Mouse (Mus musculus): ENCODE results near the gene Rpl31. TPM values are rescaled to one million over a fixed set of nuclear protein-coding genes. Genes with fewer than 3 reads are reported as not detected.

Gene Rpl31
- 355 TPM for polyA plus RNA-seq (2017; shearing (Covaris generic))

GRCm38 (mm10) chr1:39367601-39368266 lies at the start of gene Rpl31:
TSS of gene Rpl31 (plus strand) at chr1:39367842.

Other genes starting within 250 kb of the Rpl31 start
- not detected for gene Npas2, start 174.1 kb upstream of the Rpl31 start, polyA plus RNA-seq (2017; shearing (Covaris generic))
- gene Tbc1d8, start 110.9 kb downstream of the Rpl31 start, polyA plus RNA-seq (2017; shearing (Covaris generic)), result 1.7 TPM
- 8.8 TPM for gene Cnot11, start 167.2 kb downstream of the Rpl31 start, polyA plus RNA-seq (2017; shearing (Covaris generic))
- gene Rnf149, start 209.6 kb downstream of the Rpl31 start, polyA plus RNA-seq (2017; shearing (Covaris generic)), result 6.4 TPM